Mouse (Mus musculus) MEL (cell line): Measurements from ENCODE around the gene C1s2. TPM values are rescaled to one million over a fixed set of nuclear protein-coding genes. Genes with fewer than 3 reads are reported as not detected.
"Not testable (repeated sequence)": the region's sequence is repeated elsewhere in the genome, so short reads cannot be mapped to it uniquely, and the experiment has no call there.

ENCODE experiments used
- DNase-seq: peaks from one replicate; pipeline ENCODE4 v3.0.0; 2011; ENCODE audit warnings: low read depth, low spot score
- H3K27ac ChIP-seq: 2 replicates; pipeline ENCODE4 v1.5.1; 2012; ENCODE audit warnings: low read depth, mild to moderate bottlenecking, control low read depth, low read length, moderate library complexity; ENCODE audit not compliant: control insufficient read depth
- H3K27me3 ChIP-seq, 2 experiments: fragments of 150-350 bp in 1 of 2; sonication (generic) in 1 of 2; 2 replicates each; pipeline ENCODE4 v1.6.1; 2012; ENCODE audit warnings: low read length in 2 of 2, mild to moderate bottlenecking in 2 of 2, improper control_type of control experiment in 1 of 2, moderate library complexity in 1 of 2; ENCODE audit not compliant: insufficient read depth in 2 of 2, control insufficient read depth in 1 of 2
- H3K36me3 ChIP-seq, 2 experiments: 2 replicates each; pipeline ENCODE4 v1.6.1; 2012 to 2014; ENCODE audit warnings: low read length in 2 of 2, improper control_type of control experiment in 1 of 2, inconsistent platforms in 1 of 2, mild to moderate bottlenecking in 1 of 2; ENCODE audit not compliant: insufficient read depth in 2 of 2, control insufficient read depth in 1 of 2
- H3K4me1 ChIP-seq, 2 experiments: fragments of 150-350 bp in 1 of 2; sonication (generic) in 1 of 2; 2 replicates each; pipeline ENCODE4 v1.6.1; 2012; ENCODE audit warnings: low read length in 2 of 2, improper control_type of control experiment in 1 of 2, mild to moderate bottlenecking in 1 of 2; ENCODE audit not compliant: insufficient read depth in 2 of 2, control insufficient read depth in 1 of 2
- H3K4me3 ChIP-seq, 2 experiments: fragments of 150-350 bp in 1 of 2; sonication (generic) in 1 of 2; 2 replicates each; pipeline ENCODE4 v1.5.1; 2012; ENCODE audit warnings: low read depth in 2 of 2, low read length in 2 of 2, mild to moderate bottlenecking in 2 of 2, moderate library complexity in 2 of 2, control low read depth in 1 of 2, improper control_type of control experiment in 1 of 2; ENCODE audit not compliant: control insufficient read depth in 1 of 2, insufficient read depth in 1 of 2
- H3K79me2 ChIP-seq: 2 replicates; pipeline ENCODE4 v1.6.1; 2012; ENCODE audit warnings: mild to moderate bottlenecking, low read length, moderate library complexity; ENCODE audit not compliant: control insufficient read depth, poor library complexity, insufficient read depth
- H3K9ac ChIP-seq: 2 replicates; pipeline ENCODE4 v1.6.1; 2012; ENCODE audit warnings: low read depth, mild to moderate bottlenecking, control low read depth, low read length, moderate library complexity; ENCODE audit not compliant: control insufficient read depth, poor library complexity, severe bottlenecking
- H3K9me3 ChIP-seq: fragments of 150-350 bp; sonication (generic); replicated peaks from 2 replicates; pipeline ENCODE4 v1.6.1; 2012; ENCODE audit warnings: mild to moderate bottlenecking, low read length, improper control_type of control experiment, moderate library complexity; ENCODE audit not compliant: insufficient read depth
- ETS1 ChIP-seq: IDR thresholded peaks from 2 replicates; pipeline ENCODE4 v1.6.1; 2012; ENCODE audit warnings: low read depth, mild to moderate bottlenecking, inconsistent platforms, low read length, improper control_type of control experiment, moderate library complexity
- MAZ ChIP-seq: IDR thresholded peaks from 2 replicates; pipeline ENCODE4 v1.6.1; 2012; ENCODE audit warnings: low read depth, mild to moderate bottlenecking, inconsistent platforms, low read length, improper control_type of control experiment
- polyA plus RNA-seq, 2 experiments: library from polyadenylated mRNA; stranded (reverse) in 1 of 2; unstranded in 1 of 2; fragments of >175 nt in 1 of 2; fragments of >200 nt in 1 of 2; gene quantifications; 2 replicates each; pipeline versions ENCODE4 v1.2.1 to v1.2.4; 2012; ENCODE audit warnings: low replicate concordance in 2 of 2, low read depth in 1 of 2; ENCODE audit not compliant: insufficient read length in 2 of 2, insufficient read depth in 1 of 2, missing spikeins in 1 of 2
- total RNA-seq: library from RNA; depleted of rRNA; stranded (reverse); fragments of 300-350 nt; gene quantifications from 2 replicates; pipeline ENCODE4 v1.2.3, GENCODE M21; 2012; rRNA removed

The C1s2 gene
- total and polyA plus RNA-seq, 3 experiments, result 0.12 to 0.25 TPM; not detected in 1

GRCm38 (mm10) chr6:124580155-124580554 is 55.7 kb downstream of the C1s2 start:
- H3K4me3 ChIP-seq, H3K36me3 ChIP-seq: not testable (repeated sequence)

GRCm38 (mm10) chr6:124575155-124575678 is 60.7 kb downstream of the C1s2 start:
- H3K27ac ChIP-seq, H3K27me3 ChIP-seq, H3K36me3 ChIP-seq, H3K79me2 ChIP-seq, DNase-seq, H3K9ac ChIP-seq, H3K4me1 ChIP-seq, H3K4me3 ChIP-seq, H3K9me3 ChIP-seq: not testable (repeated sequence)

More at GRCm38 (mm10) chr6:124580155-124580554, 55.7 kb downstream of the C1s2 start:
- H3K79me2 ChIP-seq, H3K4me1 ChIP-seq, H3K27ac ChIP-seq, H3K9ac ChIP-seq, H3K27me3 ChIP-seq, H3K9me3 ChIP-seq: not testable (repeated sequence)
- DNase-seq, result peak; percentile 84
- TF ChIP-seq ETS1, result peak; percentile 21; the same call in 1 of the 2 replicates
- 0 out of 2 replicates have a peak, but pooled peaks have one; percentile 27 for TF ChIP-seq MAZ

Other genes with a start within 250 kb of the C1s2 start
- 56.0 and 63.1 TPM in 2 replicates for gene Pex5, start 221.0 kb downstream of the C1s2 start, total RNA-seq
- 10 to 100 TPM in 1 of 2 experiments, not detected in 1; 63.0 TPM for gene Pex5, start 221.0 kb downstream of the C1s2 start, polyA plus RNA-seq
- gene Clstn3, start 171.3 kb downstream of the C1s2 start, total RNA-seq, result 46.5 and 51.3 TPM in 2 replicates
- gene Clstn3, start 171.3 kb downstream of the C1s2 start, polyA plus RNA-seq, result 10 to 100 TPM in 1 of 2 experiments, not detected in 1; 59.8 TPM
- gene C1rl, start 143.0 kb downstream of the C1s2 start, total RNA-seq, result 0.98 and 1.2 TPM in 2 replicates
- 1 to 10 TPM in 1 of 2 experiments, not detected in 1; 2.6 TPM for gene C1rl, start 143.0 kb downstream of the C1s2 start, polyA plus RNA-seq
- gene C1ra, start 123.7 kb downstream of the C1s2 start, total RNA-seq, result 0.19 and 0.29 TPM in 2 replicates
- gene C1ra, start 123.7 kb downstream of the C1s2 start, polyA plus RNA-seq, result under 1 TPM in 1 of 2 experiments, not detected in 1; 0.28 TPM
- 0.36 and 0.46 TPM in 2 replicates for gene C1s1, start 93.7 kb downstream of the C1s2 start, total RNA-seq
- gene C1s1, start 93.7 kb downstream of the C1s2 start, polyA plus RNA-seq, result 1 to 10 TPM in 1 of 2 experiments, not detected in 1; 1.5 TPM
- gene C1rb, start 65.8 kb downstream of the C1s2 start, total RNA-seq, result not detected in 2 replicates
- gene C1rb, start 65.8 kb downstream of the C1s2 start, polyA plus RNA-seq, result under 1 TPM in 1 of 2 experiments, not detected in 1; 0.03 TPM
- 135 and 143 TPM in 2 replicates for gene Lpcat3, start 26.9 kb upstream of the C1s2 start, total RNA-seq
- gene Lpcat3, start 26.9 kb upstream of the C1s2 start, polyA plus RNA-seq, result 100 to 1,000 TPM in 1 of 2 experiments, not detected in 1; 337 TPM
- gene Emg1, start 76.1 kb upstream of the C1s2 start, total RNA-seq, result 378 and 391 TPM in 2 replicates
- gene Emg1, start 76.1 kb upstream of the C1s2 start, polyA plus RNA-seq, result 100 to 1,000 TPM in 1 of 2 experiments, not detected in 1; 346 TPM
- 623 and 706 TPM in 2 replicates for gene Phb2, start 76.3 kb upstream of the C1s2 start, total RNA-seq
- gene Phb2, start 76.3 kb upstream of the C1s2 start, polyA plus RNA-seq, result 100 to 1,000 TPM; 309 to 815 TPM
- gene Ptpn6, start 102.6 kb upstream of the C1s2 start, total RNA-seq, result 74.1 and 91.9 TPM in 2 replicates
- 100 to 1,000 TPM in 1 of 2 experiments, not detected in 1; 184 TPM for gene Ptpn6, start 102.6 kb upstream of the C1s2 start, polyA plus RNA-seq
- 41.9 and 57.4 TPM in 2 replicates for gene Grcc10, start 105.3 kb upstream of the C1s2 start, total RNA-seq
- 10 to 100 TPM in 1 of 2 experiments, not detected in 1; 62.9 TPM for gene Grcc10, start 105.3 kb upstream of the C1s2 start, polyA plus RNA-seq
- not detected in 2 replicates for gene Gm45234, start 119.9 kb upstream of the C1s2 start, total RNA-seq
- gene Gm45234, start 119.9 kb upstream of the C1s2 start, polyA plus RNA-seq, result under 1 TPM in 1 of 2 experiments, not detected in 1; 0.15 TPM
- gene Atn1, start 120.4 kb upstream of the C1s2 start, total RNA-seq, result 1.6 and 1.7 TPM in 2 replicates
- gene Atn1, start 120.4 kb upstream of the C1s2 start, polyA plus RNA-seq, result 10 to 100 TPM in 1 of 2 experiments, not detected in 1; 43.2 TPM
- gene Eno2, start 133.6 kb upstream of the C1s2 start, total RNA-seq, result 3.2 and 5.5 TPM in 2 replicates
- gene Eno2, start 133.6 kb upstream of the C1s2 start, polyA plus RNA-seq, result 10 to 100 TPM in 1 of 2 experiments, not detected in 1; 12.5 TPM
- gene Lrrc23, start 143.6 kb upstream of the C1s2 start, total RNA-seq, result 0.10 TPM in 1 of 2 replicates, not detected in the other
- gene Lrrc23, start 143.6 kb upstream of the C1s2 start, polyA plus RNA-seq, result under 1 TPM in 1 of 2 experiments, not detected in 1; 0.11 TPM
- 5.2 and 7.3 TPM in 2 replicates for gene Spsb2, start 172.6 kb upstream of the C1s2 start, total RNA-seq
- 1 to 10 TPM in 1 of 2 experiments, not detected in 1; 7.7 TPM for gene Spsb2, start 172.6 kb upstream of the C1s2 start, polyA plus RNA-seq
- gene Tpi1, start 178.2 kb upstream of the C1s2 start, total RNA-seq, result 440 and 731 TPM in 2 replicates
- 1,000 to 10,000 TPM in 1 of 2 experiments, 100 to 1,000 TPM in 1; 102 to 1,182 TPM for gene Tpi1, start 178.2 kb upstream of the C1s2 start, polyA plus RNA-seq
- 101 and 102 TPM in 2 replicates for gene Usp5, start 193.4 kb upstream of the C1s2 start, total RNA-seq
- 100 to 1,000 TPM in 1 of 2 experiments, not detected in 1; 129 TPM for gene Usp5, start 193.4 kb upstream of the C1s2 start, polyA plus RNA-seq
- 54.5 and 70.0 TPM in 2 replicates for gene Cdca3, start 193.5 kb upstream of the C1s2 start, total RNA-seq
- 100 to 1,000 TPM in 1 of 2 experiments, not detected in 1; 185 TPM for gene Cdca3, start 193.5 kb upstream of the C1s2 start, polyA plus RNA-seq
- 0.08 TPM in 1 of 2 replicates, not detected in the other for gene Gnb3, start 204.2 kb upstream of the C1s2 start, total RNA-seq
- gene Gnb3, start 204.2 kb upstream of the C1s2 start, polyA plus RNA-seq, result under 1 TPM in 1 of 2 experiments, not detected in 1; 0.21 TPM
- gene P3h3, start 221.7 kb upstream of the C1s2 start, total RNA-seq, result 0.23 and 0.29 TPM in 2 replicates
- gene P3h3, start 221.7 kb upstream of the C1s2 start, polyA plus RNA-seq, result 1 to 10 TPM in 1 of 2 experiments, not detected in 1; 2.1 TPM
- 0.08 and 0.20 TPM in 2 replicates for gene Gpr162, start 227.9 kb upstream of the C1s2 start, total RNA-seq
- under 1 TPM in 1 of 2 experiments, not detected in 1; 0.84 TPM for gene Gpr162, start 227.9 kb upstream of the C1s2 start, polyA plus RNA-seq